Mouse (Mus musculus) CD4-positive naive resting alpha-beta T cell, adult 57 days (primary cell): ENCODE results near the gene Olfr656. TPM values are rescaled to one million over a fixed set of nuclear protein-coding genes. Genes with fewer than 3 reads are reported as not detected.

ENCODE experiments used
- total RNA-seq: library from RNA; stranded (reverse); gene quantifications from one replicate; pipeline ENCODE4 v1.2.4, GENCODE M21; 2023

Gene Olfr656
- not detected for total RNA-seq

GRCm38 (mm10) chr7:104613655-104614054 lies at the start of gene Olfr656:
Gene Olfr656, plus strand, starts transcription at chr7:104613955.

GRCm38 (mm10) chr7:104577014-104577413 lies 36.7 kb upstream of the Olfr656 start, which contains the start of gene Olfr653:
Gene Olfr653, plus strand, starts transcription at chr7:104577314.

GRCm38 (mm10) chr7:104586725-104587124 lies 27.0 kb upstream of the Olfr656 start, which contains the start of gene Olfr654:
Gene Olfr654, plus strand, starts transcription at chr7:104587025.

GRCm38 (mm10) chr7:104601679-104602078 lies 12.1 kb upstream of the Olfr656 start, which contains the start of gene Olfr655:
Gene Olfr655, minus strand, starts transcription at chr7:104601779.

GRCm38 (mm10) chr7:104624494-104624893 lies 10.7 kb downstream of the Olfr656 start, which contains the start of gene Olfr657:
Gene Olfr657, plus strand, starts transcription at chr7:104624794.

GRCm38 (mm10) chr7:104646841-104647482 lies 33.2 kb downstream of the Olfr656 start, which contains the start of gene Olfr658:
Gene Olfr658, minus strand, starts transcription at chr7:104647305.

GRCm38 (mm10) chr7:104666453-104666852 lies 52.7 kb downstream of the Olfr656 start, which contains the start of gene Olfr659:
Gene Olfr659, plus strand, starts transcription at chr7:104666753.

Other genes starting within 250 kb of the Olfr656 start
- gene Trim30b, start 244.1 kb upstream of the Olfr656 start, total RNA-seq, result 1.8 TPM
- gene Trim30c, start 213.1 kb upstream of the Olfr656 start, total RNA-seq, result 0.77 TPM
- 58.6 TPM for gene Trim30a, start 148.8 kb upstream of the Olfr656 start, total RNA-seq
- 6.3 TPM for gene Trim30d, start 106.1 kb upstream of the Olfr656 start, total RNA-seq
- not detected for gene Olfr651, start 63.8 kb upstream of the Olfr656 start, total RNA-seq
- gene Olfr652, start 53.1 kb upstream of the Olfr656 start, total RNA-seq, result not detected
- gene Olfr653, start 36.6 kb upstream of the Olfr656 start, total RNA-seq, result not detected
- not detected for gene Olfr654, start 26.9 kb upstream of the Olfr656 start, total RNA-seq
- gene Olfr655, start 12.2 kb upstream of the Olfr656 start, total RNA-seq, result not detected
- gene Olfr657, start 10.8 kb downstream of the Olfr656 start, total RNA-seq, result not detected
- not detected for gene Olfr658, start 33.4 kb downstream of the Olfr656 start, total RNA-seq
- gene Olfr659, start 52.8 kb downstream of the Olfr656 start, total RNA-seq, result not detected
- not detected for gene Olfr661, start 72.5 kb downstream of the Olfr656 start, total RNA-seq
- gene Usp17le, start 163.5 kb downstream of the Olfr656 start, total RNA-seq, result not detected
- gene Usp17lb, start 228.6 kb downstream of the Olfr656 start, total RNA-seq, result not detected
- not detected for gene Usp17la, start 243.1 kb downstream of the Olfr656 start, total RNA-seq